Mouse (Mus musculus): Measurements from ENCODE around the gene Sun5. TPM values are rescaled to one million over a fixed set of nuclear protein-coding genes. Genes with fewer than 3 reads are reported as not detected.
"Not testable (repeated sequence)": the region's sequence is repeated elsewhere in the genome, so short reads cannot be mapped to it uniquely, and the experiment has no call there.

Gene Sun5
- polyA plus RNA-seq, 1 experiment from 2014 or later = not detected

- no peaks in the 10 kb centered on the region for H3K27me3 ChIP-seq (ENCODE audit: insufficient read depth, poor library complexity, severe bottlenecking)
- 56% methylated on average over 4 of the region's 4 CpGs for WGBS
- DNase-seq (ENCODE audit: low spot score) = no peak
These were observed 19.9 kb downstream of the Sun5 start for GRCm38 (mm10) chr2:153851030-153851360.

GRCm38 (mm10) chr2:153850351-153851029 is 20.4 kb downstream of the Sun5 start:
- DNase-seq (ENCODE audit: low spot score) = no peak
- H3K36me3 ChIP-seq = no peaks in the 10 kb centered on the region
- H3K9me3 ChIP-seq = no peaks in the 10 kb centered on the region
- WGBS = 78% methylated on average over 6 of the region's 6 CpGs
- H3K27ac ChIP-seq = no peak overlapping the region
- H3K4me3 ChIP-seq = no peak overlapping the region
- H3K4me1 ChIP-seq = 0 out of 2 replicates have a peak, but pooled peaks cover 6% of the 10 kb centered on the region
- no peaks in the 10 kb centered on the region for H3K27me3 ChIP-seq (ENCODE audit: insufficient read depth, poor library complexity, severe bottlenecking)

More at GRCm38 (mm10) chr2:153851030-153851360, 19.9 kb downstream of the Sun5 start:
- Histone ChIP-seq H3K27ac (no peak overlapping the region), H3K9me3 (no peaks in the 10 kb centered on the region), H3K36me3 (no peaks in the 10 kb centered on the region), H3K4me3 (no peak overlapping the region), H3K4me1 (0 out of 2 replicates have a peak, but pooled peaks cover 6% of the 10 kb centered on the region)

GRCm38 (mm10) chr2:153848389-153848788 is 22.5 kb downstream of the Sun5 start:
- Histone ChIP-seq H3K4me1 (0 out of 2 replicates have a peak, but pooled peaks cover 1% of the 10 kb centered on the region), H3K36me3 (no peaks in the 10 kb centered on the region), H3K9me3 (no peaks in the 10 kb centered on the region), H3K27ac (no peak overlapping the region), H3K4me3 (no peak overlapping the region), H3K27me3 (ENCODE audit: insufficient read depth, poor library complexity, severe bottlenecking) (no peaks in the 10 kb centered on the region)
- WGBS = 87% methylated on average over 3 of the region's 3 CpGs
- DNase-seq (ENCODE audit: low spot score) = no peak

GRCm38 (mm10) chr2:153842854-153843253 is 28.0 kb downstream of the Sun5 start:
- Histone ChIP-seq H3K9me3 (no peaks in the 10 kb centered on the region), H3K4me1 (0 out of 2 replicates have a peak, but pooled peaks cover 2% of the 10 kb centered on the region), H3K27me3 (ENCODE audit: insufficient read depth, poor library complexity, severe bottlenecking) (no peaks in the 10 kb centered on the region), H3K27ac (no peak overlapping the region), H3K36me3 (no peaks in the 10 kb centered on the region), H3K4me3 (no peak overlapping the region)
- no peak for DNase-seq (ENCODE audit: low spot score)
- 73% methylated on average over 8 of the region's 8 CpGs for WGBS

- Histone ChIP-seq H3K4me3 (no peak overlapping the region), H3K4me1 (no peaks in the 10 kb centered on the region), H3K9me3 (no peaks in the 10 kb centered on the region), H3K27me3 (ENCODE audit: insufficient read depth, poor library complexity, severe bottlenecking) (no peaks in the 10 kb centered on the region), H3K27ac (no peak overlapping the region), H3K36me3 (no peaks in the 10 kb centered on the region)
- DNase-seq (ENCODE audit: low spot score) = no peak
- WGBS = 83% methylated on average over 8 of the region's 8 CpGs
These were observed 37.6 kb downstream of the Sun5 start for GRCm38 (mm10) chr2:153833291-153833690.

GRCm38 (mm10) chr2:153828704-153829103 is 42.2 kb downstream of the Sun5 start:
- Histone ChIP-seq H3K27me3 (ENCODE audit: insufficient read depth, poor library complexity, severe bottlenecking) (no peaks in the 10 kb centered on the region), H3K36me3 (no peaks in the 10 kb centered on the region), H3K27ac (no peak overlapping the region), H3K4me1 (peaks cover 3% of the 10 kb centered on the region; the same call in 1 of the 2 replicates), H3K4me3 (no peak overlapping the region), H3K9me3 (no peaks in the 10 kb centered on the region)
- no peak for DNase-seq (ENCODE audit: low spot score)
- WGBS = 81% methylated on average over 7 of the region's 7 CpGs

- peaks cover 3% of the 10 kb centered on the region; the same call in 1 of the 2 replicates for H3K4me1 ChIP-seq
- no peak overlapping the region for H3K4me3 ChIP-seq
- no peaks in the 10 kb centered on the region for H3K36me3 ChIP-seq
- no peak for DNase-seq (ENCODE audit: low spot score)
- no peak overlapping the region for H3K27ac ChIP-seq
- WGBS = 79% methylated on average over 8 of the region's 8 CpGs
- H3K27me3 ChIP-seq (ENCODE audit: insufficient read depth, poor library complexity, severe bottlenecking) = no peaks in the 10 kb centered on the region
- H3K9me3 ChIP-seq = no peaks in the 10 kb centered on the region
These were observed 43.6 kb downstream of the Sun5 start for GRCm38 (mm10) chr2:153827171-153827830.

GRCm38 (mm10) chr2:153825900-153826299 is 45.0 kb downstream of the Sun5 start:
- 50% methylated on average over 32 of the region's 32 CpGs for WGBS
- H3K36me3 ChIP-seq; DNase-seq (ENCODE audit: low spot score); H3K4me1 ChIP-seq; H3K27ac ChIP-seq; H3K9me3 ChIP-seq; H3K4me3 ChIP-seq; H3K27me3 ChIP-seq (ENCODE audit: insufficient read depth, poor library complexity, severe bottlenecking): not testable (repeated sequence)

- Histone ChIP-seq H3K4me1 (peaks cover 3% of the 10 kb centered on the region; the same call in 1 of the 2 replicates), H3K9me3 (no peaks in the 10 kb centered on the region), H3K27ac (no peak overlapping the region), H3K27me3 (ENCODE audit: insufficient read depth, poor library complexity, severe bottlenecking) (peaks cover 3% of the 10 kb centered on the region; the same call in 1 of the 2 replicates), H3K4me3 (no peak overlapping the region), H3K36me3 (no peaks in the 10 kb centered on the region)
- DNase-seq (ENCODE audit: low spot score) = no peak
- 81% methylated on average over 6 of the region's 6 CpGs for WGBS
These were observed 46.3 kb downstream of the Sun5 start for GRCm38 (mm10) chr2:153824593-153824992.

- H3K36me3 ChIP-seq = no peaks in the 10 kb centered on the region
- peaks cover 3% of the 10 kb centered on the region; the same call in 1 of the 2 replicates for H3K4me1 ChIP-seq
- H3K9me3 ChIP-seq = no peaks in the 10 kb centered on the region
- H3K4me3 ChIP-seq = no peak overlapping the region
- H3K27ac ChIP-seq = no peak overlapping the region
- peaks cover 3% of the 10 kb centered on the region; the same call in 1 of the 2 replicates for H3K27me3 ChIP-seq (ENCODE audit: insufficient read depth, poor library complexity, severe bottlenecking)
- no peak for DNase-seq (ENCODE audit: low spot score)
- WGBS = 83% methylated on average over 2 of the region's 2 CpGs
These were observed 48.8 kb downstream of the Sun5 start for GRCm38 (mm10) chr2:153822005-153822543.

GRCm38 (mm10) chr2:153809921-153810320 is 61.0 kb downstream of the Sun5 start:
- Histone ChIP-seq H3K4me1 (peaks cover 39% of the 10 kb centered on the region), H3K27ac (0 out of 2 replicates have a peak overlapping the region, but pooled peaks have one; percentile 47), H3K4me3 (no peak overlapping the region), H3K27me3 (ENCODE audit: insufficient read depth, poor library complexity, severe bottlenecking) (peaks cover 9% of the 10 kb centered on the region; the same call in 1 of the 2 replicates), H3K36me3 (no peaks in the 10 kb centered on the region), H3K9me3 (no peaks in the 10 kb centered on the region)
- DNase-seq (ENCODE audit: low spot score) = no peak
- WGBS = 34% methylated on average over 3 of the region's 3 CpGs

- Histone ChIP-seq H3K36me3 (no peaks in the 10 kb centered on the region), H3K4me3 (no peak overlapping the region), H3K9me3 (no peaks in the 10 kb centered on the region), H3K27me3 (ENCODE audit: insufficient read depth, poor library complexity, severe bottlenecking) (peaks cover 6% of the 10 kb centered on the region; the same call in 1 of the 2 replicates), H3K27ac (no peak overlapping the region), H3K4me1 (peaks cover 39% of the 10 kb centered on the region)
- WGBS = 56% methylated on average over 6 of the region's 6 CpGs
- no peak for DNase-seq (ENCODE audit: low spot score)
These were observed 62.0 kb downstream of the Sun5 start for GRCm38 (mm10) chr2:153808841-153809240.

GRCm38 (mm10) chr2:153808146-153808545 is 62.7 kb downstream of the Sun5 start:
- H3K27me3 ChIP-seq (ENCODE audit: insufficient read depth, poor library complexity, severe bottlenecking) = peaks cover 6% of the 10 kb centered on the region; the same call in 1 of the 2 replicates

More at GRCm38 (mm10) chr2:153808146-153808545, 62.7 kb downstream of the Sun5 start:
- peaks cover 39% of the 10 kb centered on the region for H3K4me1 ChIP-seq
- H3K36me3 ChIP-seq = no peaks in the 10 kb centered on the region
- no peaks in the 10 kb centered on the region for H3K9me3 ChIP-seq
- H3K27ac ChIP-seq = peak overlapping the region; percentile 31; the same call in 1 of the 2 replicates
- no peak for DNase-seq (ENCODE audit: low spot score)
- no peak overlapping the region for H3K4me3 ChIP-seq
- WGBS = 73% methylated on average over 8 of the region's 8 CpGs

All from heart, embryonic 10.5 days (tissue).